Mouse (Mus musculus) ES-Bruce4 (cell line): Measurements from ENCODE around the gene Mki67. TPM values are rescaled to one million over a fixed set of nuclear protein-coding genes. Genes with fewer than 3 reads are reported as not detected.

Source experiments
- H3K27ac ChIP-seq: 2 replicates; pipeline ENCODE4 v1.5.1; 2012; ENCODE audit warnings: low read length, inconsistent platforms; ENCODE audit not compliant: insufficient read depth
- H3K27me3 ChIP-seq: 2 replicates; pipeline ENCODE4 v1.6.1; 2012; ENCODE audit warnings: mild to moderate bottlenecking, low read length, inconsistent platforms; ENCODE audit not compliant: control insufficient read depth, poor library complexity, insufficient read depth, severe bottlenecking
- H3K36me3 ChIP-seq: 2 replicates; pipeline ENCODE4 v1.6.1; 2012; ENCODE audit warnings: inconsistent platforms, mild to moderate bottlenecking, low read length, moderate library complexity; ENCODE audit not compliant: control insufficient read depth, poor library complexity, insufficient read depth, severe bottlenecking
- H3K4me1 ChIP-seq: one replicate; pipeline ENCODE4 v1.8.1; 2011; ENCODE audit warnings: low read length; ENCODE audit not compliant: control insufficient read depth, insufficient read depth
- H3K4me3 ChIP-seq: 2 replicates; pipeline ENCODE4 v1.5.1; 2011; ENCODE audit warnings: low read depth, mild to moderate bottlenecking, low read length
- H3K9ac ChIP-seq: 2 replicates; pipeline ENCODE4 v1.6.1; 2012; ENCODE audit warnings: low read depth, mild to moderate bottlenecking, inconsistent platforms; ENCODE audit not compliant: poor library complexity, severe bottlenecking
- H3K9me3 ChIP-seq: replicated peaks from 2 replicates; pipeline ENCODE4 v1.6.1; 2012; ENCODE audit warnings: mild to moderate bottlenecking, low read length, inconsistent platforms; ENCODE audit not compliant: control insufficient read depth, poor library complexity, insufficient read depth, severe bottlenecking
- CTCF ChIP-seq: IDR thresholded peaks from one replicate; pipeline ENCODE4 v1.8.1; 2011; ENCODE audit warnings: low read depth, low read length
- EP300 ChIP-seq: IDR thresholded peaks from 2 replicates; pipeline ENCODE4 v1.6.1; 2011; ENCODE audit warnings: low read depth, low read length; ENCODE audit not compliant: insufficient read depth
- POLR2A ChIP-seq: IDR thresholded peaks from one replicate; pipeline ENCODE4 v1.8.1; 2011; ENCODE audit warnings: low read length; ENCODE audit not compliant: insufficient read depth
- polyA plus RNA-seq: library from polyadenylated mRNA; stranded (reverse); fragments of >200 nt; gene quantifications from 2 replicates; pipeline ENCODE4 v1.2.4, GENCODE M21; 2011; ENCODE audit warnings: low read depth; ENCODE audit not compliant: missing spikeins, insufficient read depth, insufficient read length

Gene Mki67
- polyA plus RNA-seq, 1 experiment = 225 TPM

DNA sequence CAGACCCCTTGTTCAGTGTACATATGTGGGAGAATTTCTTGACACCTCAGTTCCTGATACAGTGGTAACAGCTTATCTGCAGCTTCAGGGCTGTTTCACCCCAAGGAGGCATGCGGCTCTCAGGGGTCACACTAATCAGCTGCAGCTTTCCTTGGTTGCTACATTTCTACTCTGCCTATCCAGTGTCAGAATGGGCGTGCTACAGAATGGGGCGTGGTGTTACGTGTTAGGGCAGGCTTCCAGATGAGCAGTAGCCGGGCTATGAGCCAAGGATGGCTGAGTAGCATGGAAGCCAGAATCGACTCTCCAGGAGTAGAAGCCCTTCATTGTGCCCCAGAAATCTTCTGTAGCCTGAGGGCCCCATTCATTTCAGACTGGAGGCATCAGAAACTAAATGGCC is 32.8 kb upstream of the Mki67 start:
- no peaks in the 10 kb centered on the region for H3K4me1 ChIP-seq
- TF ChIP-seq EP300 (no peak), CTCF (no peak), POLR2A (no peak)
- no peak overlapping the region for H3K9ac ChIP-seq
- H3K27me3 ChIP-seq = no peaks in the 10 kb centered on the region
- H3K36me3 ChIP-seq = no peaks in the 10 kb centered on the region
- no peaks in the 10 kb centered on the region for H3K9me3 ChIP-seq
- no peak overlapping the region for H3K4me3 ChIP-seq
- no peak overlapping the region for H3K27ac ChIP-seq

DNA sequence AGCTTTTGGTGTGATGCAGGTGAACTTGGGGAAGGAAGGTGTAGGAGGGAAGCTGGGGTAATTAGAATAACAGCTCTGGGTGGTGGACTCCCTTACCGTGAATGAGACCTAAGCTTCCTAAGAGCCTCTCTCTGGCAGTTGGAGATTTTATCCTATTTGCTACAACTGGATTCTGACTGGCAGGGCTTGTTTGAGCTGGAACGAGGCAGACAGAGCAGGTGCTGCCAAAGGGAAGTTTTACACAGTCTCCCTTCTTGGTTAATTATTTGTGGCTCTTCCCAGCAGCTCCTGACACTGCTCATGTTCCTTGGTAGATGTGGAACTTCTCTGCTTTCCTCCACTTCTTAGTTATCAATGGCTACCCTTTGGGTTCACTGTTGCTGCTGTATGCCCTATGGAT is 30.9 kb upstream of the Mki67 start:
- TF ChIP-seq EP300 (no peak), CTCF (no peak), POLR2A (no peak)
- no peaks in the 10 kb centered on the region for H3K4me1 ChIP-seq

DNA sequence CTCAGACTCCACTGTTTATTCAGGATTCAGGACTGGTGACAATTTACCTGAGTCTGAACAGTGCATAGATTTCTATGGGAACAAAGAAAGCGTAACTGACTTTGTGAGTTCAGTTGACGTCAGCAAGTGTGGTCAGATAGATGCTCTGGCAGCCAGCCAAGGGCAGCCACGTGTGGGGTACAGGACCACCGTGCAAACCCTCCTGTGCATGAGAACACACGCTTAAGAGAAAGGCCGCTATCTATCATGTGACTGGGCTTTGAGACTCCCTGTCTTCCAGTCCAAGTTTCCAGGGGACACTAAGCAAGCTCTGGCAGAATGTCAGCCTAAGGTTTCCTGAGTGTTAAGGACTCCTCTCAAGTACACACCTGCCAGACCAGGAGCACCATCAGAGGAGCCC is 30.4 kb upstream of the Mki67 start:
- H3K9me3 ChIP-seq = peaks cover 7% of the 10 kb centered on the region
- H3K4me1 ChIP-seq = no peaks in the 10 kb centered on the region
- no peak overlapping the region for H3K27ac ChIP-seq
- no peaks in the 10 kb centered on the region for H3K36me3 ChIP-seq
- no peak overlapping the region for H3K9ac ChIP-seq
- no peak overlapping the region for H3K4me3 ChIP-seq
- no peaks in the 10 kb centered on the region for H3K27me3 ChIP-seq
- no peak for TF ChIP-seq EP300
- TF ChIP-seq CTCF = no peak
- no peak for TF ChIP-seq POLR2A

More for the DNA sequence above, 30.9 kb upstream of the Mki67 start:
- H3K4me3 ChIP-seq = no peak overlapping the region
- no peak overlapping the region for H3K27ac ChIP-seq
- H3K9ac ChIP-seq = no peak overlapping the region
- H3K36me3 ChIP-seq = no peaks in the 10 kb centered on the region
- H3K27me3 ChIP-seq = no peaks in the 10 kb centered on the region
- peaks cover 3% of the 10 kb centered on the region for H3K9me3 ChIP-seq

DNA sequence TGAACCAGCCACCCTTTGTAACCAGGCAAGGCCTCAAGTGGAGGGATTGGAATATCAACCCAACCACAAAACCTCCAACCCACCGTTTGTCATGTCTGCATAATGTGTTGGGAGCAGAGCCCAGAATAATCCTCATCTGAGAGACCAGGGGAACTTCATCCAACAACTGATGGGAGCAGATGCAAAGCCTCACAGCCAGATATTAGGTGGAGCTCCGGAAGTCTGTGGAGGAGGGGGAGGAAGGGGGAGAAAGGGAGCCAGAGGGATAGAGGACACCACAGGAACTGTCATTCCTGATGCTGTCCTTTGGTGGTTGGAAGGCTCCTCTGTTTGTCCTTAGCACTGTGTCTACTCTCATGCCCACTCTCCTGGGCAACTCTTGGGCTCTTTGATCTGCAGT is 28.9 kb upstream of the Mki67 start:
- H3K36me3 ChIP-seq = no peaks in the 10 kb centered on the region
- H3K4me1 ChIP-seq = no peaks in the 10 kb centered on the region
- H3K9ac ChIP-seq = no peak overlapping the region
- no peak overlapping the region for H3K4me3 ChIP-seq
- H3K27ac ChIP-seq = no peak overlapping the region
- no peak for TF ChIP-seq EP300
- TF ChIP-seq CTCF = no peak
- no peak for TF ChIP-seq POLR2A
- H3K9me3 ChIP-seq = peaks cover 7% of the 10 kb centered on the region
- no peaks in the 10 kb centered on the region for H3K27me3 ChIP-seq

DNA sequence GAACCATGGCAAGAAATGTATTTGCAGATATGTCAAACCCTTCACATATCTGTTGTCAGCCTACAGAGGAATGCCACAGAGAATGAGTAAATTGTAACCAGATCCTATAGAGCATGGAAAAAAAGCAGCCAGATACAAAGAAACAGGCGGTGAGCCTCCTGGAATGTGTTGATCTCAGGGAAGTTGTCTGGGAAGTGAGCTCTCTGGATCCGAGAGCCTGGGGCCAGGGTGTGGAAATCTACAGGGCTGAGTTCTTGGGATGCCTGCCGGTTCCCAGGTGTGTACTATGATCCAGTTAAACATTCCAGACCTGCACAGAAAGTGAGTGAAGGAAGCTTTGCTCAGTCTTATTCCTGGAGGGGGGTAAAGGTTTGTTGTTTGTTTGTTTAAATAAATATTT is 24.3 kb upstream of the Mki67 start:
- no peaks in the 10 kb centered on the region for H3K27me3 ChIP-seq
- TF ChIP-seq POLR2A (no peak), EP300 (peak; percentile 70), CTCF (no peak)
- H3K9me3 ChIP-seq = peaks cover 7% of the 10 kb centered on the region
- no peak overlapping the region for H3K4me3 ChIP-seq
- no peak overlapping the region for H3K27ac ChIP-seq
- no peak overlapping the region for H3K9ac ChIP-seq
- H3K36me3 ChIP-seq = no peaks in the 10 kb centered on the region
- H3K4me1 ChIP-seq = no peaks in the 10 kb centered on the region

DNA sequence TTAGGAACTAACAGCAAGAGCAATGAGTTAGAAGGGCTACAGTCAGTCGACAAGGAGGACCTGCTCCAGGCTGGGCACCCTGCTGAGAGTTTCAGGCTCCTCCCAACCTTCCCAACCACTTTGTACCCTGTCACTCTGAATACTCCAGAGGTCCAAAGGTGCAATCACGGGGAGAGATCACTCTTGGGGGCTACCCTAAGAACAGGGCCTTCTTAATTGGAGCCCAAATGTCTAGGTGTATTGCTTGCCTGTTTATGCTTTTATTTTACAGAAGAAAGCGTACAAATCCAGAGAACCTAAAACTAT is 20.4 kb upstream of the Mki67 start:
- Histone ChIP-seq H3K4me3 (no peak overlapping the region), H3K27me3 (no peaks in the 10 kb centered on the region), H3K27ac (no peak overlapping the region), H3K9me3 (peaks cover 10% of the 10 kb centered on the region), H3K9ac (no peak overlapping the region), H3K4me1 (no peaks in the 10 kb centered on the region), H3K36me3 (no peaks in the 10 kb centered on the region)
- TF ChIP-seq CTCF = no peak
- TF ChIP-seq POLR2A = no peak
- TF ChIP-seq EP300 = no peak
